Mouse (Mus musculus) lung, adult 2 months (tissue): ENCODE measurements at regions not wholly inside any gene's neighbourhood (a gene's known extent, or its start where the extent isn't known, plus 50 kb on each side); places are given as distances from the start of the nearest gene placed in this dataset.

ENCODE experiments used
- CTCF ChIP-seq: fragments of 200-500 bp; IDR thresholded peaks from 2 replicates; pipeline ENCODE4 v1.5.1; 2011; ENCODE audit warnings: mild to moderate bottlenecking, low read length, control low read depth; ENCODE audit not compliant: insufficient read depth
- POLR2A ChIP-seq: fragments of 200-500 bp; IDR thresholded peaks from 2 replicates; pipeline ENCODE4 v1.6.1; 2011; ENCODE audit warnings: low read depth, mild to moderate bottlenecking, control low read depth, low read length, borderline replicate concordance; ENCODE audit errors: extremely low read depth

- TF ChIP-seq CTCF (no peak), POLR2A (no peak)
Observed at GRCm38 (mm10) chr11:111735446-111735845, 669.5 kb downstream of the Kcnj2 start.
